18 mouse cellular contexts compared by ENCODE assay signal in the genomic region with DNA sequence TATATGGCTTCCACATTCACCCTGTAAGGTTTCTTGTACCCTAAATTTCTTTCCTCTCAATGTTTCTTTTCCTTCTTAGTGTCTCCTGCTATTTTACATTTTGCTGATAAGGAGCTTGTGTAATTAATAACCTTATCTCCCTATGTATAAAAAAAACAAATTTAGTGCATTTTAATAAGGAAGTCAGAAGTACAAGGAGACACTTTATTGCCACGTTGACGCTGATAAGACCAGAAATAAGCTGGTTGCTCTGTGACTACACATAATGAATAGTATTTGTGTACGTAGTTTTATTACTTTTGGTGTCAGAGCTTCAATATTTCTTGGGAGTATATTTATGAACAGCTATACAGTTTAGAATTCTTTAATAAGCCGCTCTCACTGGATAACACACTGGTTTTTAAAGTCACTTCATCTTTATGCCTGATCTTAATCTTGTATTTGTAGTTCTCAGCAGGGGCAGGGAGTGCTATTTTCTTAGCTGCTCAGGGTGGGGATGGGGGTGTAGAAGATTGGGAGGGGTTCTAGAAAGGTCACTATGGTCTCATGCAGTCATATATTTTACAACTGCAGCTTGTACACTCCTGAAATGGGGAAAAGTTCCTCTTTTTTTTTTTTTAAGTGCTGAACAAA. TPM values are rescaled to one million over a fixed set of nuclear protein-coding genes. Genes with fewer than 3 reads are reported as not detected.
DNase-seq lines count a peak whose midpoint lies in the region; ATAC-seq and TF ChIP-seq lines count a peak whose summit lies in the region.
"Had no signal": no experiment of that assay in that cellular context is flagged by ENCODE, and none has a peak within 500 bp of the region (broad histone marks: within the 10 kb centered on the region; RNA-seq: fewer than 3 reads in every experiment).

No protein-coding gene starts in this region.

- no peak for ATAC-seq in heart, embryonic 11.5 days (replicated peaks; ENCODE audit: insufficient number of reproducible peaks, low FRiP score, low TSS enrichment)
- ATAC-seq in kidney, postnatal 0 days (replicated peaks; ENCODE audit: low FRiP score, low read depth): no peak; the same call in 1 of the 2 replicates
- peak; percentile 83 for ATAC-seq in intestine, embryonic 15.5 days
- ATAC-seq in frontal cortex, adult (ENCODE audit: low TSS enrichment): no peak
- ATAC-seq: forebrain, embryonic 15.5 days had no signal

- H3K27ac ChIP-seq in heart, embryonic 11.5 days (ENCODE audit: low read depth, low read length): no peak overlapping the region
- H3K27ac ChIP-seq in kidney, postnatal 0 days: no peak overlapping the region
- no peak overlapping the region for H3K27ac ChIP-seq in MEL (ENCODE audit: control insufficient read depth, low read depth, low read length)
- H3K27ac ChIP-seq in intestine, embryonic 15.5 days: no peak overlapping the region
- H3K27ac ChIP-seq: embryonic facial prominence, embryonic 12.5 days; forebrain, embryonic 15.5 days; heart, embryonic 13.5 days; hindbrain, embryonic 15.5 days had no signal

- no peaks in the 10 kb centered on the region for H3K9me3 ChIP-seq in heart, embryonic 11.5 days (replicated peaks; ENCODE audit: control insufficient read depth, low read length)
- no peaks in the 10 kb centered on the region for H3K9me3 ChIP-seq in kidney, postnatal 0 days (replicated peaks; ENCODE audit: low read length)
- no peaks in the 10 kb centered on the region for H3K9me3 ChIP-seq in MEL (replicated peaks; ENCODE audit: insufficient read depth, low read length)
- no peaks in the 10 kb centered on the region for H3K9me3 ChIP-seq in intestine, embryonic 15.5 days
- H3K9me3 ChIP-seq: embryonic facial prominence, embryonic 12.5 days; forebrain, embryonic 15.5 days; heart, embryonic 13.5 days; hindbrain, embryonic 15.5 days had no signal

- no peak; the same call in 1 of the 2 replicates for TF ChIP-seq RAD21 in MEL (IDR thresholded peaks at IDR 0.05; ENCODE audit: low read depth, low read length)

- 76% methylated on average over 4 of the region's 4 CpGs for WGBS in heart, embryonic 11.5 days (ENCODE audit: insufficient replicate concordance)
- 39% methylated on average over 4 of the region's 4 CpGs for WGBS in kidney, postnatal 0 days
- 38% methylated on average over 4 of the region's 4 CpGs for WGBS in intestine, embryonic 15.5 days

- peaks cover 8% of the 10 kb centered on the region; the same call in 1 of the 2 replicates for H3K4me1 ChIP-seq in heart, embryonic 11.5 days (ENCODE audit: control insufficient read depth, insufficient read depth, low read length)
- H3K4me1 ChIP-seq in kidney, postnatal 0 days (replicated peaks; ENCODE audit: insufficient read depth, low read length): 0 out of 2 replicates have a peak, but pooled peaks cover 5% of the 10 kb centered on the region
- H3K4me1 ChIP-seq in MEL (ENCODE audit: control insufficient read depth in 1 of 2, insufficient read depth in 2 of 2, low read length in 2 of 2): peaks cover 10 to 20% of the 10 kb centered on the region in 2 experiments
- peaks cover 10% of the 10 kb centered on the region; the same call in 1 of the 2 replicates for H3K4me1 ChIP-seq in intestine, embryonic 15.5 days (replicated peaks)

- no peaks in the 10 kb centered on the region for H3K36me3 ChIP-seq in heart, embryonic 11.5 days (ENCODE audit: control insufficient read depth, insufficient read depth, low read length)
- H3K36me3 ChIP-seq in kidney, postnatal 0 days (ENCODE audit: insufficient read depth, low read length): no peaks in the 10 kb centered on the region
- peaks cover 0 to 21% of the 10 kb centered on the region in 2 experiments; a peak in 2 of 4 replicates for H3K36me3 ChIP-seq in MEL (ENCODE audit: control insufficient read depth in 1 of 2, insufficient read depth in 2 of 2, low read length in 2 of 2)
- H3K36me3 ChIP-seq in intestine, embryonic 15.5 days: no peaks in the 10 kb centered on the region
- H3K36me3 ChIP-seq: embryonic facial prominence, embryonic 12.5 days; forebrain, embryonic 15.5 days; heart, embryonic 13.5 days; hindbrain, embryonic 15.5 days had no signal

- TF ChIP-seq EP300 in MEL (IDR thresholded peaks at IDR 0.05; ENCODE audit: low read depth in 1 of 2, low read length in 2 of 2): peak; percentile 22 to 55; a peak in 3 of 4 replicates

- H3K27me3 ChIP-seq in heart, embryonic 11.5 days (ENCODE audit: control insufficient read depth, insufficient read depth, low read length): no peaks in the 10 kb centered on the region
- no peaks in the 10 kb centered on the region for H3K27me3 ChIP-seq in kidney, postnatal 0 days (ENCODE audit: insufficient read depth, low read length)
- H3K27me3 ChIP-seq in MEL (ENCODE audit: control insufficient read depth in 1 of 2, insufficient read depth in 2 of 2, low read length in 2 of 2): no peaks in the 10 kb centered on the region
- H3K27me3 ChIP-seq in intestine, embryonic 15.5 days (replicated peaks): no peaks in the 10 kb centered on the region
- H3K27me3 ChIP-seq: embryonic facial prominence, embryonic 12.5 days; hindbrain, embryonic 15.5 days had no signal

- no peak for TF ChIP-seq POLR2A in MEL (IDR thresholded peaks at IDR 0.05; ENCODE audit: control insufficient read depth in 1 of 2, insufficient read depth in 1 of 2, low read depth in 1 of 2, low read length in 2 of 2, poor library complexity in 1 of 2)

- peak; percentile 43 for DNase-seq in heart, adult 11 months
- peak; percentile 75 for DNase-seq in kidney, postnatal 0 days (ENCODE audit: low spot score)
- no peak for DNase-seq in kidney, adult 18-20 months
- peak; percentile 32 for DNase-seq in MEL (ENCODE audit: low read depth, low spot score)
- no peak for DNase-seq in spleen, postnatal 4 days (ENCODE audit: low spot score in 2 of 2)
- DNase-seq: adrenal gland, adult 2 months; adrenal gland, postnatal 36 days; cerebellum, adult 2 months; cerebellum, postnatal 10 days; gastrocnemius, postnatal 10 days; heart, postnatal 36 days had no signal

- H3K4me2 ChIP-seq in heart, embryonic 11.5 days: no peak overlapping the region
- H3K4me2 ChIP-seq in kidney, postnatal 0 days (ENCODE audit: low read length): no peak overlapping the region
- no peak overlapping the region for H3K4me2 ChIP-seq in intestine, embryonic 15.5 days (replicated peaks)
- H3K4me2 ChIP-seq: embryonic facial prominence, embryonic 12.5 days; forebrain, embryonic 15.5 days; heart, embryonic 13.5 days; hindbrain, embryonic 15.5 days had no signal

- H3K9ac ChIP-seq in heart, embryonic 11.5 days (ENCODE audit: low read depth, low read length): no peak overlapping the region
- no peak overlapping the region for H3K9ac ChIP-seq in kidney, postnatal 0 days (ENCODE audit: low read depth, low read length)
- no peak overlapping the region for H3K9ac ChIP-seq in MEL (ENCODE audit: control insufficient read depth, low read depth, low read length, poor library complexity, severe bottlenecking)
- H3K9ac ChIP-seq in intestine, embryonic 15.5 days: no peak overlapping the region
- H3K9ac ChIP-seq: embryonic facial prominence, embryonic 12.5 days; forebrain, embryonic 15.5 days; heart, embryonic 13.5 days; hindbrain, embryonic 15.5 days had no signal

- H3K4me3 ChIP-seq in heart, embryonic 11.5 days (ENCODE audit: low read depth, low read length): no peak overlapping the region
- no peak overlapping the region for H3K4me3 ChIP-seq in kidney, postnatal 0 days (replicated peaks; ENCODE audit: low read depth, low read length)
- H3K4me3 ChIP-seq in MEL (ENCODE audit: control insufficient read depth in 1 of 2, insufficient read depth in 1 of 2, low read depth in 2 of 2, low read length in 2 of 2): peak overlapping the region in 1 of 2 experiments; percentile 10; a peak in 1 of 4 replicates
- H3K4me3 ChIP-seq in intestine, embryonic 15.5 days (replicated peaks): no peak overlapping the region
- H3K4me3 ChIP-seq: embryonic facial prominence, embryonic 12.5 days; forebrain, embryonic 15.5 days; heart, embryonic 13.5 days; hindbrain, embryonic 15.5 days had no signal

- TF ChIP-seq CTCF in kidney, postnatal 0 days (IDR thresholded peaks at IDR 0.05; ENCODE audit: low read depth): no peak
- TF ChIP-seq CTCF in MEL (IDR thresholded peaks at IDR 0.05 in 2 of 3, conservative IDR thresholded peaks at IDR 0.05 in 1 of 3; ENCODE audit: control insufficient read depth in 1 of 3, insufficient read depth in 1 of 3, low read depth in 2 of 3, low read length in 3 of 3, poor library complexity in 1 of 3, severe bottlenecking in 1 of 3): no peak

- no peaks in the 10 kb centered on the region for H3K79me2 ChIP-seq in MEL (ENCODE audit: control insufficient read depth, insufficient read depth, low read length, poor library complexity)

TF ChIP-seq in MEL, 35 proteins besides CTCF, POLR2A, EP300 and RAD21:
- TF ChIP-seq MYB (IDR thresholded peaks at IDR 0.05; ENCODE audit: low read depth, low read length) (no peak), RCOR1 (IDR thresholded peaks at IDR 0.05; ENCODE audit: low read depth, low read length) (0 out of 2 replicates have a peak, but pooled peaks have one; percentile 30), MXI1 (IDR thresholded peaks at IDR 0.05; ENCODE audit: low read depth, low read length) (no peak), CHD2 (IDR thresholded peaks at IDR 0.05; ENCODE audit: low read length) (no peak), MYC (IDR thresholded peaks at IDR 0.05; ENCODE audit: low read depth, low read length) (0 out of 2 replicates have a peak, but pooled peaks have one; percentile 43), GATA1 (IDR thresholded peaks at IDR 0.05; ENCODE audit: low read depth, low read length) (peak; percentile 69), NRF1 (IDR thresholded peaks at IDR 0.05; ENCODE audit: insufficient read depth, low read depth, low read length, poor library complexity, severe bottlenecking) (no peak), TCF12 (IDR thresholded peaks at IDR 0.05; ENCODE audit: low read depth, low read length) (no peak), POLR2AphosphoS2 (IDR thresholded peaks at IDR 0.05; ENCODE audit: low read length) (no peak), BHLHE40 (IDR thresholded peaks at IDR 0.05; ENCODE audit: borderline replicate concordance, low read depth, low read length) (no peak), ETS1 (IDR thresholded peaks at IDR 0.05; ENCODE audit: low read depth, low read length) (peak; percentile 41; the same call in 1 of the 2 replicates), HCFC1 (IDR thresholded peaks at IDR 0.05; ENCODE audit: low read depth, low read length) (no peak), ZNF384 (IDR thresholded peaks at IDR 0.05; ENCODE audit: low read depth, low read length) (peak; percentile 73), E2F4 (IDR thresholded peaks at IDR 0.05; ENCODE audit: borderline replicate concordance, low read depth, low read length) (no peak)

RNA-seq across cellular contexts. Expression of a gene that starts 48.8 kb away (rescaled TPM):
- polyA plus RNA-seq in heart, embryonic 11.5 days (2014; fragmentation: Nextera tagmentation; extraction: Ambion mirVana): 35.4 and 35.6 TPM in 2 replicates
- 32.0 and 37.1 TPM in 2 replicates for polyA plus RNA-seq in kidney, postnatal 0 days (2015; fragmentation: Nextera tagmentation; extraction: Ambion mirVana)
- 69.4 and 84.9 TPM in 2 replicates for total RNA-seq in MEL (2012; rRNA removed)
- 10 to 100 TPM; 66.3 to 67.2 TPM for polyA plus RNA-seq in MEL (2012; ENCODE audit: insufficient read depth in 1 of 2, insufficient read length in 2 of 2, low read depth in 1 of 2, low replicate concordance in 2 of 2, missing spikeins in 1 of 2)
- polyA plus RNA-seq in intestine, embryonic 15.5 days (2015; fragmentation: Nextera tagmentation; extraction: Ambion mirVana): 37.1 and 43.0 TPM in 2 replicates

Comparison
In these comparisons a context has a peak if more than half of its experiments do, and no peak if none do; other contexts are left out.
1. DNase-seq: peak in heart, adult 11 months (single experiment), kidney, postnatal 0 days (single experiment) and MEL (single experiment); none in kidney, adult 18-20 months (single experiment) and spleen, postnatal 4 days (0 of 2).